Mouse (Mus musculus) midbrain, embryonic 11.5 days (tissue): ENCODE measurements around the gene Gm34302. TPM values are rescaled to one million over a fixed set of nuclear protein-coding genes. Genes with fewer than 3 reads are reported as not detected.
A peak's percentile ranks its signal among the peaks of the same experiment; 100 is the strongest.

ENCODE experiments used
- ATAC-seq: fragments of 200-750 bp; cut with Nextera tagmentation; 2 replicates; pipeline ENCODE4 v1.8.0; 2017; ENCODE audit warnings: moderate TSS enrichment, moderate library complexity; ENCODE audit not compliant: low FRiP score
- DNase-seq: peaks from one replicate; pipeline ENCODE4 v3.0.0; 2015; ENCODE audit warnings: low spot score; ENCODE audit errors: missing footprints
- H3K27ac ChIP-seq: fragments of 300-500 bp; sonication (generic); 2 replicates; pipeline ENCODE4 v1.5.1; 2014; ENCODE audit warnings: low read depth, low read length
- H3K27me3 ChIP-seq: fragments of 300-500 bp; sonication (generic); 2 replicates; pipeline ENCODE4 v1.6.1; 2014; ENCODE audit warnings: mild to moderate bottlenecking, low read length, moderate library complexity, mixed read lengths; ENCODE audit not compliant: control insufficient read depth, insufficient read depth
- H3K36me3 ChIP-seq: fragments of 300-500 bp; sonication (generic); 2 replicates; pipeline ENCODE4 v1.6.1; 2014; ENCODE audit warnings: mild to moderate bottlenecking, low read length, moderate library complexity, mixed read lengths; ENCODE audit not compliant: control insufficient read depth, insufficient read depth
- H3K4me1 ChIP-seq: fragments of 300-500 bp; sonication (generic); 2 replicates; pipeline ENCODE4 v1.6.1; 2014; ENCODE audit warnings: low read length; ENCODE audit not compliant: control insufficient read depth, insufficient read depth
- H3K4me2 ChIP-seq: fragments of 300-500 bp; sonication (generic); 2 replicates; pipeline ENCODE4 v1.6.1; 2014; ENCODE audit warnings: mild to moderate bottlenecking, moderate library complexity
- H3K4me3 ChIP-seq: fragments of 300-500 bp; sonication (generic); 2 replicates; pipeline ENCODE4 v1.5.1; 2014; ENCODE audit warnings: low read depth, low read length
- H3K9ac ChIP-seq: fragments of 300-500 bp; sonication (generic); 2 replicates; pipeline ENCODE4 v1.6.1; 2014; ENCODE audit warnings: low read length
- H3K9me3 ChIP-seq: fragments of 300-500 bp; sonication (generic); 2 replicates; pipeline ENCODE4 v1.6.1; 2016; ENCODE audit warnings: low read length; ENCODE audit not compliant: control insufficient read depth
- WGBS: fragments of 180-500 bp; shearing (Covaris S2); extraction: QIAGEN DNeasy Blood & Tissue Kit; methylation state at CpG from one replicate; pipeline ENCODE4 v1.1.7; 2014; 5-methylcytosine and 5-hydroxymethylcytosine counted together
- polyA plus RNA-seq: library from polyadenylated mRNA; unstranded; fragments of >200 nt; fragmentation: Nextera tagmentation; extraction: Ambion mirVana; gene quantifications from 2 replicates; pipeline ENCODE4 v1.2.1, GENCODE M21; 2014

The Gm34302 gene
- polyA plus RNA-seq, 1 experiment from 2014 or later = not detected

GRCm38 (mm10) chr3:63493563-63493962, 9.9 kb upstream of the Gm34302 start:
- no peaks in the 10 kb centered on the region for H3K9me3 ChIP-seq
- no peak overlapping the region for H3K9ac ChIP-seq
- ATAC-seq (peak; percentile 69; the same call in 1 of the 2 replicates), DNase-seq (no peak)
- no peaks in the 10 kb centered on the region for H3K36me3 ChIP-seq
- no peaks in the 10 kb centered on the region for H3K4me1 ChIP-seq
- 63% methylated on average over 4 of the region's 4 CpGs for WGBS
- no peak overlapping the region for H3K4me3 ChIP-seq
- H3K4me2 ChIP-seq = no peak overlapping the region
- H3K27me3 ChIP-seq = no peaks in the 10 kb centered on the region
- no peak overlapping the region for H3K27ac ChIP-seq

DNA sequence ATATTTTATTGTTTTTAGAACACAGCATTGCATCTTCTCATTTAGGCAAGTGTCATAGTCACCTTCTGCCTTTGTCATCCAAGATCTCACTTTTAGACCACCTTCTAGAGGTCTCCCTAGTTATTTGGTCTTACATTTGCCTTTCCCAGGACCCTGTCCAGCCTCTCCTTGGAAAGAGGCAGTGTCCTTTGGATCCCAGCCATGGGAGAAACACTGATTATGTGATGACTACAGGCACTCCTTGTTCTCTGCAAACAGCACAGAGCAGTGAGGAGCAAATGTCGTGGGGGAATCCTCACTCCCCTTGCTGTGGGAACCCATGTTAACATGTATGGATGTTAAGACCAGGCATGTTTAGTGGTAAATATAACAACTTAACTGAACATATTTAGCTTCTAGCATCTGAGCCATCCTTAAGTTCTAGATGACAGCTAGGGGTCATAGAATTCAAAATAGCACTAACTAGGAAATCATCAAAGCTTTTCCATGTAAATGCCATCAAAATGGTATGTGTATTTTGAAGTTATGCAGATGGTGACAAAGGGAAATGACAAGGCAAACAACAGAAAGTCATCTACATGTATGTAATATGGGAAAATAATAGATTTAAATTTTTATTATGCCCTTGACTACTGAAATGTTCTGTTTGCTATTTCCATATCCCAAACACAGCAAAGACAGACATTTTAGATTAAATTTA, 43.1 kb downstream of the Gm34302 start:
- Histone ChIP-seq H3K4me3 (no peak overlapping the region), H3K9me3 (no peaks in the 10 kb centered on the region), H3K27me3 (no peaks in the 10 kb centered on the region), H3K9ac (no peak overlapping the region), H3K36me3 (no peaks in the 10 kb centered on the region), H3K27ac (no peak overlapping the region), H3K4me1 (no peaks in the 10 kb centered on the region), H3K4me2 (no peak overlapping the region)
- DNase-seq = no peak
- 83% methylated on average over 1 of the region's 1 CpGs for WGBS
- ATAC-seq = no peak

GRCm38 (mm10) chr3:63439738-63440137, 43.9 kb downstream of the Gm34302 start:
- DNase-seq = no peak
- 89% methylated on average over 2 of the region's 2 CpGs for WGBS
- Histone ChIP-seq H3K36me3 (no peaks in the 10 kb centered on the region), H3K4me2 (no peak overlapping the region), H3K9ac (no peak overlapping the region), H3K4me1 (no peaks in the 10 kb centered on the region), H3K4me3 (no peak overlapping the region), H3K27ac (no peak overlapping the region), H3K9me3 (no peaks in the 10 kb centered on the region), H3K27me3 (no peaks in the 10 kb centered on the region)
- ATAC-seq = no peak

DNA sequence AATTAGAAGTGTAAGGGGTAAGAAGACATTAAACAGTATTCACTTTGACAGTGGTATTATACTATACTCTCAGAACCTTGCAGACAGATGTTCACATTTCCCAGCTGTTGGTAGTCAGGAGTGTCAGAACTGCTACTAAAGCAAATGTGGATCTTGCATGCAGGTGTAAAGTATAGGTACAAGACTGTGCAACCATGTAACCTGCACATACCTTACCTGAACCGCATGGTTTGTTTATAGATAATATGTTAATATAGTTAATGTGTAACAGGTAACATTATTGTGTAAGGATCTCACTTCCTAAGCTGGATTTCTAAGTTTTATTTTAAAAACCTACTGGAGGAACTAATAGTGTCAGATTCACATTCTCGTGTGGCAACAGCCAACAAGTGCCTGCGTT, 44.8 kb downstream of the Gm34302 start:
- no peak overlapping the region for H3K27ac ChIP-seq
- no peak overlapping the region for H3K4me2 ChIP-seq
- H3K4me3 ChIP-seq = no peak overlapping the region
- DNase-seq = no peak
- H3K27me3 ChIP-seq = no peaks in the 10 kb centered on the region
- H3K9me3 ChIP-seq = no peaks in the 10 kb centered on the region
- H3K9ac ChIP-seq = no peak overlapping the region
- no peaks in the 10 kb centered on the region for H3K4me1 ChIP-seq
- 88% methylated on average over 3 of the region's 3 CpGs for WGBS
- H3K36me3 ChIP-seq = no peaks in the 10 kb centered on the region
- ATAC-seq = no peak

Other genes with a start within 250 kb of the Gm34302 start
- gene Mme, start 242.3 kb downstream of the Gm34302 start, polyA plus RNA-seq = 15.1 and 17.5 TPM in 2 replicates